8 mouse cellular contexts compared by ENCODE assay signal in genomic region chr11:103131701-103132575, GRCm38 (mm10). TPM values are rescaled to one million over a fixed set of nuclear protein-coding genes. Genes with fewer than 3 reads are reported as not detected.
A peak's percentile ranks its signal among the peaks of the same experiment; 100 is the strongest.
DNase-seq lines count a peak whose midpoint lies in the region; ATAC-seq lines count a peak whose summit lies in the region.

TSS of gene Hexim2 (plus strand) at chr11:103132429.

- WGBS in forebrain, embryonic 16.5 days: under 1% methylated on average over 39 of the region's 39 CpGs
- WGBS in hindbrain, embryonic 12.5 days: under 1% methylated on average over 39 of the region's 39 CpGs
- under 1% methylated on average over 39 of the region's 39 CpGs for WGBS in stomach, embryonic 14.5 days

- H3K27ac ChIP-seq in forebrain, embryonic 16.5 days (ENCODE audit: low read length): peak within 1 kb of the TSS; percentile 97
- H3K27ac ChIP-seq in hindbrain, embryonic 12.5 days: peak within 1 kb of the TSS; percentile 97
- H3K27ac ChIP-seq in stomach, embryonic 14.5 days (ENCODE audit: low read length): peak within 1 kb of the TSS; percentile 99

- DNase-seq in frontal cortex, postnatal 25 days (ENCODE audit: low spot score in 2 of 2): no peak
- peak; percentile 88 for DNase-seq in cerebellum, adult 11-12 months
- DNase-seq in left cerebral cortex, postnatal 14 days (ENCODE audit: low spot score in 2 of 2): peak in 1 of 2 experiments; percentile 60

- ATAC-seq in frontal cortex, adult (ENCODE audit: low TSS enrichment): peak; percentile 14; the same call in 1 of the 2 replicates
- peak; percentile 41 for ATAC-seq in forebrain, embryonic 16.5 days
- peak; percentile 58 for ATAC-seq in hindbrain, embryonic 12.5 days (ENCODE audit: low FRiP score)
- ATAC-seq in megakaryocyte-erythroid progenitor cell, adult 5-6 weeks (replicated peaks; ENCODE audit: low FRiP score, low TSS enrichment, poor library complexity, severe bottlenecking): peak; percentile 8; the same call in 1 of the 2 replicates
- peak; percentile 21; the same call in 1 of the 2 replicates for ATAC-seq in stomach, embryonic 14.5 days (ENCODE audit: insufficient number of reproducible peaks, insufficient read depth, low FRiP score, low read depth)

- H3K9me3 ChIP-seq in forebrain, embryonic 16.5 days (ENCODE audit: control insufficient read depth, low read length): no peaks in the 10 kb centered on the region
- no peaks in the 10 kb centered on the region for H3K9me3 ChIP-seq in hindbrain, embryonic 12.5 days (replicated peaks)
- H3K9me3 ChIP-seq in stomach, embryonic 14.5 days (ENCODE audit: control insufficient read depth, low read depth, low read length): no peaks in the 10 kb centered on the region

- intact Hi-C loops in left cerebral cortex, postnatal 14 days (cut with DNase I): loop anchor here (1.0 kb wide), 1 partner anchor 15 kb away; no protein-coding TSS in a partner anchor

- H3K4me3 ChIP-seq in forebrain, embryonic 16.5 days (replicated peaks; ENCODE audit: low read length): peak within 1 kb of the TSS; percentile 94
- H3K4me3 ChIP-seq in hindbrain, embryonic 12.5 days: peak within 1 kb of the TSS; percentile 86
- peak within 1 kb of the TSS; percentile 95 for H3K4me3 ChIP-seq in stomach, embryonic 14.5 days (ENCODE audit: low read depth, low read length)

- no peaks in the 10 kb centered on the region for H3K36me3 ChIP-seq in forebrain, embryonic 16.5 days (ENCODE audit: control insufficient read depth, insufficient read depth)
- H3K36me3 ChIP-seq in hindbrain, embryonic 12.5 days: no peaks in the 10 kb centered on the region
- H3K36me3 ChIP-seq in stomach, embryonic 14.5 days (ENCODE audit: control insufficient read depth, insufficient read depth, low read length): no peaks in the 10 kb centered on the region

- peak within 1 kb of the TSS; percentile 97 for H3K4me2 ChIP-seq in forebrain, embryonic 16.5 days (ENCODE audit: low read length)
- H3K4me2 ChIP-seq in hindbrain, embryonic 12.5 days (replicated peaks): peak within 1 kb of the TSS; percentile 63
- H3K4me2 ChIP-seq in stomach, embryonic 14.5 days (replicated peaks; ENCODE audit: low read depth, low read length): peak within 1 kb of the TSS; percentile 69

- H3K9ac ChIP-seq in forebrain, embryonic 16.5 days (replicated peaks; ENCODE audit: low read depth, low read length): peak within 1 kb of the TSS; percentile 98
- peak within 1 kb of the TSS; percentile 99 for H3K9ac ChIP-seq in hindbrain, embryonic 12.5 days
- H3K9ac ChIP-seq in stomach, embryonic 14.5 days (replicated peaks; ENCODE audit: low read depth, low read length): peak within 1 kb of the TSS; percentile 100

- H3K4me1 ChIP-seq in forebrain, embryonic 16.5 days (replicated peaks; ENCODE audit: control insufficient read depth, insufficient read depth, low read length): peaks cover 32% of the 10 kb centered on the region
- H3K4me1 ChIP-seq in hindbrain, embryonic 12.5 days: peaks cover 38% of the 10 kb centered on the region
- H3K4me1 ChIP-seq in stomach, embryonic 14.5 days (ENCODE audit: control insufficient read depth, insufficient read depth, low read length): peaks cover 19% of the 10 kb centered on the region

- H3K27me3 ChIP-seq in forebrain, embryonic 16.5 days (replicated peaks; ENCODE audit: control insufficient read depth, insufficient read depth, low read length): no peaks in the 10 kb centered on the region
- H3K27me3 ChIP-seq in hindbrain, embryonic 12.5 days: no peaks in the 10 kb centered on the region
- no peaks in the 10 kb centered on the region for H3K27me3 ChIP-seq in stomach, embryonic 14.5 days (ENCODE audit: control insufficient read depth, insufficient read depth, low read length)

RNA-seq across cellular contexts. Expression of gene Hexim2, which starts in this region (rescaled TPM):
- polyA plus RNA-seq in forebrain, embryonic 16.5 days (2015; fragmentation: Nextera tagmentation; extraction: Ambion mirVana): 19.9 and 25.9 TPM in 2 replicates
- 12.0 and 12.9 TPM in 2 replicates for polyA plus RNA-seq in hindbrain, embryonic 12.5 days (2016; fragmentation: Nextera tagmentation; extraction: Ambion mirVana)
- 10 to 100 TPM; 15.4 TPM for total RNA-seq in left cerebral cortex, postnatal 14 days (2021)
- total RNA-seq in megakaryocyte-erythroid progenitor cell, adult 5-6 weeks (2014; fragmentation: Nextera tagmentation): 4.1 and 12.1 TPM in 2 replicates
- 1.6 and 7.8 TPM in 2 replicates for total RNA-seq in megakaryocyte-erythroid progenitor cell, adult 5-6 weeks (2017)
- 7.3 and 9.1 TPM in 2 replicates for polyA plus RNA-seq in stomach, embryonic 14.5 days (2014; fragmentation: Nextera tagmentation; extraction: Ambion mirVana)

Comparison
In these comparisons a context has a peak if more than half of its experiments do, and no peak if none do; other contexts are left out.
1. ATAC-seq: peak in every context shown above with its lines; median percentile 58 in hindbrain, embryonic 12.5 days; 41 in forebrain, embryonic 16.5 days; 21 in stomach, embryonic 14.5 days; 14 in frontal cortex, adult; 8 in megakaryocyte-erythroid progenitor cell, adult 5-6 weeks.